Mouse (Mus musculus) adrenal gland, adult 8-10 months (tissue): ENCODE results near the gene Pstk. TPM values are rescaled to one million over a fixed set of nuclear protein-coding genes. Genes with fewer than 3 reads are reported as not detected.
A peak's percentile ranks its signal among the peaks of the same experiment; 100 is the strongest.
"Not testable (repeated sequence)": the region's sequence is repeated elsewhere in the genome, so short reads cannot be mapped to it uniquely, and the experiment has no call there.

ENCODE experiments used
- DNase-seq: peaks from one replicate; pipeline ENCODE4 v3.0.0; 2022
- total RNA-seq, 4 experiments: library from RNA; stranded (reverse); gene quantifications; 2 replicates each; pipeline ENCODE4 v1.2.4; 2022

Gene Pstk
- total RNA-seq: 10 to 100 TPM; 19.4 to 21.4 (median 20.1) TPM

GRCm38 (mm10) chr7:131370648-131371469 is at the start of gene Pstk:
TSS of gene Pstk (plus strand) at chr7:131371141.
- peak; percentile 85 for DNase-seq

DNA sequence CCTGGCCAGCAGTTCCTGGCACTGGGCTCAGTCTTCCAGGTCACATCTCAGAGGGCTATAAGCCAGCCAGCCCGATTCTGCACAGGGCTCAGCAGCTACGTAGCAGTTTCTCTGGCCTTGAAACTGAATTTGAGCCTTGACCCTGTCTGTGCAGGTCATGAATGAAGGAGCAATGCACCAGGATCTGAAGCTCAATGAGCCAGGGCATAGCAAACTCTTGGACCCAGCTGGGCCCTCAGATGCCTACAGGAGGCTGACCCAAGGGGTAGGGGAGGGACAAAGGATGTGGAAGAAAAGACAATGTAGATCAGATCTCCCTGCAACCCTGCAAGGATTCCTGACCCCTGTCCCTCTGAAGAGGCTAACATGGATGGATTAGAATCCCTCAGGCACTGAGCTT is 48.7 kb upstream of the Pstk start, which contains the start of gene Cuzd1:
Gene Cuzd1, minus strand, starts transcription at position 101 of the 400 bp plus-strand sequence.
- DNase-seq: no peak

GRCm38 (mm10) chr7:131327054-131327453 is 43.9 kb upstream of the Pstk start:
- no peak for DNase-seq

DNA sequence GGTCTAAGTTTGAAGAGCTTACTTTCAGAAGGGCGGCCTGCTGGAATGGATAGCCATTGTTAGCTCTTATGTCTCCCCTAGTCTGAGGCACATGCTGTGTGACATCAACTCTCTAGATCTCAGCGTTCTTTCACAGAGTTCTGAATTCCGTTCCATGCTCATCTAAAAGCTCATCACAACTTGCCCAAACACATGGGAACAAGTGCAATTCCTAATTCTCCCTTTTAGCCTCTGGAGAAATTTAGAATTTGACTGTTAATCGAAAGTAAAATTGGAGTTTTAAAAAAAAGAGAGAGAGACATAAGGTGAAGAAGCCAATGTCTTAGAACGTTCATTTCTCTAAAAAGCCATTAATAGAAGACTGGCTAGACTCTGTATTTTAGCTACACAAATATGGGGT is 41.5 kb upstream of the Pstk start, which contains the start of gene Fam24b:
Gene Fam24b, minus strand, starts transcription at position 101 of the 400 bp plus-strand sequence.
- DNase-seq: no peak

DNA sequence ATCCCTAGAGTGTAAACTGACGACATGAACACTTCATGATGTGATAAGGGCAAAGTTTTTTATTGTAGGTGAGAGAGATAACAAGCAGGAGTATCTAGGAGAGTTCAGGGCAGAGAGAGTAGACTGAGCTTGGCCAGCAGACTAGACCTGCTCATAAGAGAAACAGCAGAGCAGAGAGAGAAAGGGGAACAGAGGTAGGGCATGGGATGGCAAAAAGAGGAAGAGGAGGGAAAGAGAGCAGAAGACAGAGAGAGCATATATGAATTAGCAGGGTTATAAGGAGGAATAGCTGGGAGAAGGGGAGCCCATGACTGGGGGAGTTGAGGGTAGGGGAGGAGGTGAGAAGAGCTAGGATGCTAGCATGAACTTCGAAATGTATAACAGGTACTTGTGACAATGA is 39.3 kb upstream of the Pstk start:
- no peak for DNase-seq

- DNase-seq: no peak
Observed at GRCm38 (mm10) chr7:131333564-131333963, 37.4 kb upstream of the Pstk start, which contains the start of gene Fam24a. TSS of gene Fam24a (plus strand) at chr7:131333864.

DNA sequence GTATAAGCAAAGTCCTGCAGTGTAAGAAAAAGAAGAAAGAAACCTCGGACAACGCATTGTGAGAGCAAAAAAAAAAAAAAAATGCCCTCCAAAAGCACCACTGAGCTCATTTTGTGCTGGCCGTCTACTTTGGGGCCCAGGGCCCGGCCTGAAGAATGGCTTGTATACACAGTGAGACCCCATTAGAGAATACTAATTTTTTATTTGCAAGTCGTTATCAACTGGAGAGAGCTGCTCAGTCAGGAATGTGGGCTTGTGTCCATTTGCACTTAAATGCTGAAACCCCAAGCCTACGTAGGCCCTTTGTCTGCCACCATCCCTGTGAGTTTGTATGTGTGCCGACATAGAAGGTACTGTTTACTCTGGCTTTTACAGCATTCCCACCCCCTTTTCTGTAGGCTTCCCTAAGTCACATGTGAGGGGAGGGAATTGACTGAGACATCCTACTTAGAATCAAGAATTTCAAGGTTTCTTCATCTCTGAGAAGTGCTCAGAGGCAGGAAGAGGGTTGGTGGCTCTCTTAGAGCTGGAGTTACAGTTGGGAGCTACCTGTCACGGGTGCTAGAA is 33.4 kb upstream of the Pstk start:
- no peak for DNase-seq

- no peak for DNase-seq
Observed at GRCm38 (mm10) chr7:131345856-131346541, 24.9 kb upstream of the Pstk start.

DNA sequence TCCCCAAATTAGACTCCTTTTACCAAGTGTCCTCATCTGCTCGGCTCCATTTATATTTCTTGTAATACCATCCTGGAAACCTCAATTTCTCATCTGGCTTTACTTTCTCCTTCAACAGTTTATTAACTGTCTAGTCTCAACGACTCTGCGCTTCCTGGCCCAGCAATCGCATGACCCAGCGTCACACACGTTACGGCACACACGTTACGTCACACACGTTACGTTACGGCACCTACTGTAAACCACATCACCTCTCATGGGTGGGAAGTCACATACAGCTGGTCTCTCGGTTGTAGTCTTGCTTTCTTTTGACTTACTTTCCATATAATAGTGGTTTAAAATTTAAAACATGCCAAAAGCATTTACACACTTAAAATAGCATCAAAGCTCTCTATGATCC is 14.8 kb upstream of the Pstk start:
- DNase-seq: no peak

- no peak for DNase-seq
Observed at GRCm38 (mm10) chr7:131362269-131362614, 8.7 kb upstream of the Pstk start.

DNA sequence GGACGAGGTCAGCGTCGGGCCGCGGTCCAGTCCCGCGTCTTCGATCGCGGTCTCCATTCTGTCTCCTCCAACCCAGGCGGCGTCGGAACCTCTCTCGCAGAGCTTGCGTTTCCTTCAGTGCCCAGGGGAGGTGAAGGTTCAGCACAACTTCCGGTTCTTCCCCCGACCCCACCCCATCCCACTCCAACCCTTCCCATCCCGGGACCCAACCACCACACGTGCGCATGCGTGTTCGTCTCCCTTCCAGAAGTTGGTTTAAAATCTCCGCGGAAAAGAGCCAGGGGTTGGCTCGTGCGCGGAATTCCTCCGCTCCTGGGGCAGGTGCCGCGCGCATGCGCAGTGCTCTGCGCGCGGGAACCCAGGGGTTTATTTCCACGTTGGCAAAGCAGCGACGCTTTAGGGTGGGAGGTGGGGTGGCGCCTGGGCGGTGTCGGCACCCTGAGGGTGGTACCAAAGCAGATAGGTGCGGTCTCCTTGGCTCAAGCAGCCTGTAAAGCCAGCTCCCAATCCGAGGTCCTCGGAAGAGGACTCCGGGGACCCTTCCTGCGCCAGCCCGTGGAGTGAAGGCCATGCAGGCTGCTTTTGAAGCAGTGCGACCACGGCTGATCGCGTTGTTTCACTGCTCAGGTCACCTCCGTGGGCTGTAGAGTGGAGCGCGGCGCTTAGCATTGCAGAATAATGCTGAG is 8.2 kb upstream of the Pstk start, which contains the start of gene 2310057M21Rik:
Gene 2310057M21Rik, minus strand, starts transcription at position 145 of the 686 bp plus-strand sequence.
- peak; percentile 96 for DNase-seq

- no peak for DNase-seq
Observed at GRCm38 (mm10) chr7:131364131-131364530, 6.8 kb upstream of the Pstk start.

GRCm38 (mm10) chr7:131371470-131371860 is 524 bp downstream of the Pstk start:
- no peak for DNase-seq

GRCm38 (mm10) chr7:131371880-131372651 is 1.1 kb downstream of the Pstk start:
- no peak for DNase-seq

DNA sequence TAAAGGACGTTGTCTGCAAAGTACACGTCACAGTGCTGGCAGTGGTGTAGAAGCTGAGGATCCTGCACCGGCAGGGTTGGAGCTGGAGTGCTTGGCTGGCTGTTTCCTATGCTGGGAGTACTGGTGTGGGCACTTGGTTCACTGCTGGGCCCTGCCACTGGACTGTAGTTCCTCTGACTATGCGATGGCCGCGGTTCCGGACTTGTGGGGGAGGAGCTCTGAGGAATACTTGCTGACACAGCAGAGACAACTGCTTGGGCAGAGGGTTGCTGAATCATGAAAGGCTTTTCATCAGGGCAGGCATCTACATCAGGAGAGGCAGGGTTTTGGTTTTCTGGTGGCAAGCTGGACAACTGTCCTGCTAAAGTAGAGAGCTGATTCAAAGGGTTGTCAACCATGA is 20.8 kb downstream of the Pstk start:
- not testable (repeated sequence) for DNase-seq

DNA sequence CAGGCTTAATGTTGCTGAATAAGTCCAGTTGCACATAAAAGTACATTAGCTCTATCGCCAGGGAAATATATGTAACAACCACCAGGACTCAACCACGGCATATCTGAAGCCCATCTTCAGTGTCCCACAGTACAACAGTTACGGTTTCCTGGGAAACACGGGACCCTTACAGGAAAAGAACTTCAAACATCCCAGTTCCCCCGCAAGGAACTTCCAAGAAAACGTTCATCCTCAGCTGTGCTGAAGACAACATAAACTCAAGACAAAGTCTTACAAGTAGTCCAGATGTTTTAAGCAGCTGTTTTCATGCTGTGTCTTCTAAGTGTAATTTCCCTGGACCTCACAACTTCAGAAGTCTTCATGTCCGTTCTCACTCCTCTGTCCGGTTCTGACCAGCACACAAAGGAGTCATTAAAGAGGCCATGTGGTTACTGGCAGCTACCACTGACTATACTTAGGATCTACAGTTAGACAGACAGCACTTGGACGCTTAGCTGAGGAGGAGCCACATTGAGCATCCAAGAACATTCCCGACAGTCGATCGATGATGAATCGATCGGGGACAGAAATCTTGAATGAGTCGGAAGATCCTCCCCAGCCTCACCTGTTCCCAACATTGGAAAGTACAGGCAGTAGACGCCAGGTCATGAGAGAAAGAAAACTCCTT is 38.5 kb downstream of the Pstk start:
- no peak for DNase-seq

DNA sequence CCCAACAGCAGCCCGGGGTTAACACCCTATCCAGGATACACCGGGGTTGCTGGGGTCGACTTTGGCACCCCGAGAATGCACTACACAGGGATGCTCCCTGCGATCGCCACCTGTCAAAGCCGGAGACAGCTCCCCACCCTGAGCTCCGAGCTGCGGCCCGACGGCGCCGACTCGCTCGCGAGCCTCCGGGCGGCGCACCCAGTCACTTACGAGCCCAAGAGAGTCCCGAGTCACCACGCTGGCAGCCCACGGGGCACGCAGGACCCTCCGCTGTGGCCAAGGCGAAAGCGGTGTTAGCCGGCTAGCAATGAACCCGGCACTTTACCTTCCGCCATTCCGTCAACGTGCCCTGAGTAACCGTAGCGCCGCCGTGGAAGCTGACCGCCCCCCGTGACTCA is 39.0 kb downstream of the Pstk start:
- no peak for DNase-seq

DNA sequence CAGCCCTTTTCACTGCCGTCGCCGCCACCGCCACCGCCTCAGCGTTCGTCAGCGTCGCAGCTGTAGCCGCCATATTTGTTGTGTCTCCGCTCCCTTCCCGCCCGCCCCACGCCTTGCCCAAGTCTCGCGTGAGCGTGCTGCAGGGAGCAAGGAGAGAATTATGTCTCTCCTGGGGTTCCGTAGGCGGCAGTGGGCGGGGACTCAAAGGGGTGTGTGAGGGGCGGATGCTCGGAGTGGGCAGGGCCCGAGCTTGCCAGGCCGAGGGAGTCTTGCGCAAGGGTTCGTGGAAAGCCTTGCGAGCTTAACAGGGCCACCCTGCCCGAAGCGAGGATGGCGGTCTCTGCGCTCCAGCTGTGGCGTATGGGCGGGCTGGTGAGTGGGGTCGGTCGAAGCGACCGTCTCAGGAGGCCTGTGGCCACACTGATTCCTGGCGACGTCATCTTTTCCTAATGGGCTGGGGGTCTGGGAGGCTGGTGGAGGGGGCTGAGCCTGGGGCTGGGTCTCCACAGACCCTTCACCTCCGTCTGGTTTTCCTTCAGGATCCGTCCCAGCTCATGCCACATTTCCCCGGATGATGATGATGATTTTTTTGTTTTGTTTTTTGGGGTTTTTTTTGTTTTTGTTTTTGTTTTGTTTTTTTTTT is 39.6 kb downstream of the Pstk start, which contains the start of the genes Ikzf5 and Acadsb:
Gene Ikzf5, minus strand, starts transcription at position 106 of the 643 bp plus-strand sequence.
Gene Acadsb, plus strand, starts transcription at position 186 of the 643 bp plus-strand sequence.
- peak; percentile 99 for DNase-seq

GRCm38 (mm10) chr7:131411221-131411940 is 40.4 kb downstream of the Pstk start:
- DNase-seq: peak; percentile 21

DNA sequence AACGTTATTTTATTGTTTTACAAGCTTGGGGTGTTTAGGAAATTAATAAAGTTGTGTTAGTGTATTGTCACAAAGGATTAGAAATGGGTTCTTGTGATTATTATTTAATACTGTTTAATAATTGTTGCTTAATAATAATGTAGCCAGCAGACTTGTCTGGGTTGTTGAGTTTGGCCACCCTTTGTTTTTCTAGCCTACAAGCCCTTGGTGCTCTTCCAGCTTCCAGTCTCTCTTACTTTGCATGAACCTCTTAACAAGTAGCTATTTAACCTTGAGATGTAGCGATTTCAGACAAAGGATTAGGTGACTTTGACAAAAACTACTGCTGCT is 41.0 kb downstream of the Pstk start:
- no peak for DNase-seq
